Mouse (Mus musculus): Measurements from ENCODE around the gene B3gnt6. TPM values are rescaled to one million over a fixed set of nuclear protein-coding genes. Genes with fewer than 3 reads are reported as not detected.

Gene B3gnt6
- polyA plus RNA-seq (2012; rRNA removed), result 0.34 and 0.51 TPM in 2 replicates

GRCm38 (mm10) chr7:98199381-98199780 lies at the start of gene B3gnt6:
Gene B3gnt6 (minus strand): TSS chr7:98199481.

DNA sequence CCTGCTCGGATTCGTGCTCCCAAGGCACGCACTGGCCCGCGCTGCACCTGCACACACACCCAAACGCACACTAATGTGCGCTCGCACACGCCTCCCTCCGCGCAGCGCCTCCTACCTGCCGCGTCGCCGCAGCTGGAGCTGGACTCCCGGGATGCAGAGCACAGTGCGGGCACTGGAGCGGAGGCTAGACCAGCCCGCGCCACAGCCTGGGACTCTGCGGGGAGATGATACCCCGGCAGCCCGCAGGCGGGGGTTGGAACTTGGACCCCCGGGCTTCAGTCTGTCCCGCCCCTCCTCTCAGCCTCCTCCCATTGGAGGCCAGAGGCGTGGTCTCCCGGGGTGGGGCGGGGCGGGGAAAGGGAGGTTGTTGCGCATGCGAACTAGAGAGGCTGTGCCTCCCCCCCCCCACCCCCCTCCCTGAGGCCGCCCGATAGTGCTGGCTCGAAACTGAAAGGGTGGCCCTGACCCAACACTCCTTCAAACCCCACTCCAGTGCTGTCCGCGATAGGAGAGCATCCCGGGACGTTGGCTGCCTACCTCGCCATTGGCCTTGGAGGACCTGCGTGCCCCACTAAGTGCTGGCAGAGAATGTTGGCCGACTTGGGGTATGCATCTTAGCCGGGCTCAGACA lies 21.2 kb downstream of the B3gnt6 start, which contains the start of gene Capn5:
Gene Capn5, minus strand, starts transcription at position 346 of the 631 bp plus-strand sequence.

DNA sequence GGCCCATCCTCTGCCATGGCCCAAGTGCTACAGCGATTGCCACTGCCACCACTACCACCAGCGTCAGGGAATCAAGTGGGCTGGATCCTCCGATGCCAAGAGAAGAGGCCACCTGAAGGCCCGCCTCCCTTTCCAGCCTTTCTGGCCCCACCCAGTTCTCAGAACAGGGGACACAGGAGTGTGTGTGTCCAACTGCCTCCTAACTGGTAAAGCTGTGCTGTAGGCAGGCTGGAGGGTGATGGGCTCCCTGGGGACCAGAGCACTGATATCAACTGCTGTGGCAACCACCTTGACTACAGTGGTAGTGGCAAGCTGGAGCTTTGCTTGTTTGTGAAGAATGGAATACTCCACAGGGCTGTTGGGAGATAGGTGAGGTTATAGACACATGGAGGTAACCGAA lies 53.9 kb downstream of the B3gnt6 start, which contains the start of gene Omp:
Gene Omp, minus strand, starts transcription at position 101 of the 400 bp plus-strand sequence.

Other genes starting within 250 kb of the B3gnt6 start
- 28.0 and 29.4 TPM in 2 replicates for gene Myo7a, start 80.0 kb downstream of the B3gnt6 start, polyA plus RNA-seq (2012; rRNA removed)
- 0.28 and 0.47 TPM in 2 replicates for gene Omp, start 54.0 kb downstream of the B3gnt6 start, polyA plus RNA-seq (2012; rRNA removed)
- gene Capn5, start 21.2 kb downstream of the B3gnt6 start, polyA plus RNA-seq (2012; rRNA removed), result 29.2 and 30.8 TPM in 2 replicates
- 12.1 and 13.5 TPM in 2 replicates for gene Acer3, start 121.7 kb upstream of the B3gnt6 start, polyA plus RNA-seq (2012; rRNA removed)
- gene Tsku, start 161.8 kb upstream of the B3gnt6 start, polyA plus RNA-seq (2012; rRNA removed), result 12.1 and 12.5 TPM in 2 replicates
- 0.04 and 0.06 TPM in 2 replicates for gene Gucy2d, start 240.9 kb upstream of the B3gnt6 start, polyA plus RNA-seq (2012; rRNA removed)

Measured in central nervous system, embryonic 18 days (tissue).